Mouse (Mus musculus) cortical plate, adult 2 months (tissue): ENCODE measurements at regions not wholly inside any gene's neighbourhood (a gene's known extent, or its start where the extent isn't known, plus 50 kb on each side); places are given as distances from the start of the nearest gene placed in this dataset.

Experiments
- H3K27ac ChIP-seq: fragments of 200-500 bp; 2 replicates; pipeline ENCODE4 v1.5.1; 2012; ENCODE audit warnings: low read length, control low read depth, inconsistent platforms; ENCODE audit not compliant: insufficient read depth
- H3K4me1 ChIP-seq: fragments of 200-500 bp; 2 replicates; pipeline ENCODE4 v1.6.1; 2011; ENCODE audit warnings: low read length; ENCODE audit not compliant: control insufficient read depth, insufficient read depth
- H3K4me3 ChIP-seq: fragments of 200-500 bp; 2 replicates; pipeline ENCODE4 v1.5.1; 2011; ENCODE audit warnings: mild to moderate bottlenecking, low read length, control low read depth; ENCODE audit not compliant: insufficient read depth
- CTCF ChIP-seq: fragments of 200-500 bp; IDR thresholded peaks from 2 replicates; pipeline ENCODE4 v1.5.1; 2011; ENCODE audit warnings: mild to moderate bottlenecking, control low read depth, low read length; ENCODE audit not compliant: insufficient read depth; ENCODE audit errors: extremely low read depth
- POLR2A ChIP-seq: fragments of 200-500 bp; IDR thresholded peaks from 2 replicates; pipeline ENCODE4 v1.6.1; 2011; ENCODE audit warnings: mild to moderate bottlenecking, low read length, control low read depth; ENCODE audit not compliant: insufficient read depth; ENCODE audit errors: extremely low read depth

DNA sequence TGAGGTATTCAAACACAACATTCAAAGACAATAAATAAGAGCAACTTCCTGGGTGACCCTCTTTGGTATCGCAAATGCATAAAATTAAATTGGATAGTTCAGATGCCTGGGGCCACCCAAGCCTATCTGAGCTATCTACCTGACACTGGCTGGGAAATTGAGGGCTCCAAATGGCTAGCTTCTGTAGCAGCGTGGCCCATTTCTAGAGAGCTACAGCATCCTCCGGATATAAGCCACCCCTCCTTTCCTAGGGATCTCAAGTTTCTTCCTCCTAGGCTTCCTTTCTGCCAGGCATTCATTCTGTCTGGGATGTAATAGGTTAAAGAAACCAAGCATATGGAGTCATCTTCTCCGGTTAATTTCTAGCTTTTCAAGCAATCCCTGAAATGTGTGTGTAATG, 483.2 kb downstream of the Tshz3 start:
- no peak for TF ChIP-seq POLR2A
- no peak for TF ChIP-seq CTCF
- no peak overlapping the region for H3K27ac ChIP-seq
- H3K4me1 ChIP-seq: no peaks in the 10 kb centered on the region
- no peak overlapping the region for H3K4me3 ChIP-seq

DNA sequence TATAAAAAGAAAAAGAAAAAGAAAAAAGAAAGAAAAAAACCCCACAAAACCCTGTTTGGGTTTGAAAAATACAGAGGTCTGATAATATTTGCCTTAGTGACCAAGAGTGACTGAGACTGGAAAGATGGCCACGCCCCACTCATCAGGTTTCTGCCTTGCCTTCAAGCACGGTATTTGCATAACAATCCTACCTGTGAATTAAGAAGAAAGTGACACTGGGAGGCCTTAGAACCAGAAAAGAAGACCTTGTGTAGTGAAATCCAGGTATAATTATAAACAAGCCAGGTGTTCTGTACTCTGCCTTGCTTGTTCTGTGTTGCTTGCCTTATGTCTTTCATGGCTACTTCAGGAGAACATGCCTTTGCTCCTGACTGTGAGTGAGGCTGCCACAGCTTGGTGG, 494.6 kb downstream of the Tshz3 start:
- Histone ChIP-seq H3K4me1 (no peaks in the 10 kb centered on the region), H3K4me3 (no peak overlapping the region), H3K27ac (no peak overlapping the region)
- TF ChIP-seq CTCF: no peak
- no peak for TF ChIP-seq POLR2A

DNA sequence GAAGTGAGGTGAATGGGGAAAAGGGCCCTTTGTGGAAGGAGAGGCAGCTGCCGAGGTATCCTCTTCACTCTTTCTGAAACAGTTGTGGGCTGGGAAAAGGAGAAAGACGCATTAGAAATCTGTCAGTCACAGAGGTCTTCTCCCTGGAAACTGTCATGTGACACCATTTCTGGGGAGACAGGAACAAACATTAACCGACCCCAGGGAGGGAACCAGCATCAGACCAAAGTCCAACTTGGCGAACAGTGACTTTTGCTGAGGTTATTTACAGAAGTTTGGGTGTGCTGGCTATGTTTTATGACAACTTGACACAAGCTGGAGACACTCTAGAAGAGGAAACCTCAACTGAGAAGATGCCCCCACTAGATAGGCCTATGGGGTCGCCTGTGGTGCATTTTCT, 506.9 kb downstream of the Tshz3 start:
- no peak for TF ChIP-seq CTCF
- no peak for TF ChIP-seq POLR2A
- no peaks in the 10 kb centered on the region for H3K4me1 ChIP-seq
- H3K27ac ChIP-seq: no peak overlapping the region
- H3K4me3 ChIP-seq: no peak overlapping the region

DNA sequence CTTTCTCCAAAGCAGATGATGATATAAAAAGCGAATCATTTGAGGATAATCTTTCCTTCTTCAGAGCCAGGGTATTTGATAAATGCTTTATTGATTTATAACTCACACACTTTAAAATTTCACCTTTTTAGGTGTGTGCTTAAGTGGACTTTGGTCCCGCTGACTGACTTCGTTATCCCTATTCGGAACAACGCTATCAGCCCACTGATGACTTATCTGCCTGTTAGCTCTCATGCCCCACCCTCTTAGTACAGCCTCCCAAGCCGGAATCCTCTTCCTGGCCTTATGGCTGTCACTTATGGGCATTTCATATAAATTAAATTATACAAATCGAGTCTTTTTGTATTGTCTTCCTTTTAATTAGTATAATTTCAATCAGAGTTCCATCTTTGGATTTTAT, 510.4 kb downstream of the Tshz3 start:
- Histone ChIP-seq H3K27ac (no peak overlapping the region), H3K4me1 (no peaks in the 10 kb centered on the region), H3K4me3 (no peak overlapping the region)
- TF ChIP-seq POLR2A (no peak), CTCF (no peak)

GRCm38 (mm10) chr7:37213751-37214181, 515.8 kb downstream of the Tshz3 start:
- H3K4me3 ChIP-seq: no peak overlapping the region
- H3K4me1 ChIP-seq: no peaks in the 10 kb centered on the region
- TF ChIP-seq CTCF: no peak
- no peak for TF ChIP-seq POLR2A
- no peak overlapping the region for H3K27ac ChIP-seq

DNA sequence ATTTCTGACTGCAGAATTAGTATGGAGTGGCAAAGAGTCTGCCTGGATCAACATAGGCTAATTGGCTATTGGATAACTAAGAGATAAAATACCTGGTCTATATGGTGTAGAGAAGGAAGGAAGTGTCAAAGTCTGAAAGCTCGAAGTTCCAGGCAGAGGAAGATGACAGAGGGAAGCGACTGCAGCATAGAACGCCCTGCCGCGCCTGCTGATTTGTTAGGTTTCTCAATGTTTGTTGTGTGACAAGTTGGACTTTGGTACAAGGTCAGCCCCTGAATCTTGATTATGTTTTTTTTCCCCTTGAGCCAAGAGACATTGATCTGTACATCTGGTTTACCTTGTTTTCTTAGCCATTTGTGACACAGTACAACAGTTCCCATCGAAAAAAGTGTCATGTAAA, 517.6 kb downstream of the Tshz3 start:
- TF ChIP-seq POLR2A: no peak
- no peak for TF ChIP-seq CTCF
- Histone ChIP-seq H3K4me1 (no peaks in the 10 kb centered on the region), H3K4me3 (no peak overlapping the region), H3K27ac (no peak overlapping the region)

GRCm38 (mm10) chr7:37220476-37220875, 522.6 kb downstream of the Tshz3 start:
- H3K27ac ChIP-seq: no peak overlapping the region
- TF ChIP-seq POLR2A: no peak
- TF ChIP-seq CTCF: no peak
- no peaks in the 10 kb centered on the region for H3K4me1 ChIP-seq
- H3K4me3 ChIP-seq: no peak overlapping the region

GRCm38 (mm10) chr7:37226423-37226822, 528.5 kb downstream of the Tshz3 start:
- Histone ChIP-seq H3K4me1 (no peaks in the 10 kb centered on the region), H3K27ac (no peak overlapping the region)
- TF ChIP-seq POLR2A (no peak), CTCF (no peak)

DNA sequence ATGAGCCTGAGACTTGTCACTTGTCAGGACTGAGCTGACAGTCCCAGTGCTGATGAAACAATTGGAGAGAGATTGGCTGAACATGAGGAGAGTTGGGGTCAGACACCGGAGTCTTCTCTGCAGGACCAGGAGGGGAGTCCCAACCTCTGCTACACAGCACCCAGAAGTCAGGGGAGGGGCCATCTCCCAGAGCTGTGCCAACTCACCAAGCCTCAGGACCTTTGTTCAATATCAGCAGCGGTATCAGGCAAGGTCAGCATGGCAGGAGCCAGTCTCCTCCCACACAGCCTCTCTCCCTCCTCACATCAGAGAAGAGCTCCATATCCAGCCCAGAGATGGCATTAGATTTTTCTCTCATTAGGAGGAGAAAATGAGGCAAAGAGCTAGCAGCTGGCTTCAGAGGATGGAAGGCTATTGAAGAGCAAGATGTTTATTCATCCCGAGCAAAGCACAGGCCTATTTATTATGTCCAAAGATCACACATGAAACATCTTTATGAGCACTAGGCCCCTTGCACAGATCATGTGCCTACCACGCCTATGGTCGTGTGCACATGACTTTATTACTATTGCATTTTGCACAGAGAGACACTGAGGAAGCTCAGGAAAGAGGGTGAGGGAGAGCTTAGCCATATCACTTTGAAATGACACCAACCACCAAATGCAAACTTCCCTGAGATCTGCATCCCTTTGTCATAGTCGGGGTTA, 532.9 kb downstream of the Tshz3 start:
- H3K4me1 ChIP-seq: no peaks in the 10 kb centered on the region

More at GRCm38 (mm10) chr7:37226423-37226822, 528.5 kb downstream of the Tshz3 start:
- H3K4me3 ChIP-seq: no peak overlapping the region

GRCm38 (mm10) chr7:37240832-37241231, 532.6 kb downstream of the Zfp536 start:
- TF ChIP-seq CTCF (peak; percentile 25; the same call in 1 of the 2 replicates), POLR2A (no peak)
- H3K27ac ChIP-seq: no peak overlapping the region
- H3K4me3 ChIP-seq: no peak overlapping the region

More for the DNA sequence above, 532.9 kb downstream of the Tshz3 start:
- TF ChIP-seq POLR2A (no peak), CTCF (no peak)
- no peak overlapping the region for H3K4me3 ChIP-seq
- no peak overlapping the region for H3K27ac ChIP-seq

GRCm38 (mm10) chr7:37241781-37242180, 531.7 kb downstream of the Zfp536 start:
- Histone ChIP-seq H3K4me1 (no peaks in the 10 kb centered on the region), H3K4me3 (no peak overlapping the region), H3K27ac (no peak overlapping the region)
- TF ChIP-seq CTCF (no peak), POLR2A (no peak)

More at GRCm38 (mm10) chr7:37240832-37241231, 532.6 kb downstream of the Zfp536 start:
- no peaks in the 10 kb centered on the region for H3K4me1 ChIP-seq
